Mouse (Mus musculus) thymus, adult 2 months (tissue): ENCODE data around the gene Arpp21.
A peak's percentile ranks its signal among the peaks of the same experiment; 100 is the strongest.

Experiments used
- CTCF ChIP-seq: fragments of 200-500 bp; IDR thresholded peaks from 2 replicates; pipeline ENCODE4 v1.5.1; 2012; ENCODE audit warnings: mild to moderate bottlenecking, control low read depth, low read length, moderate library complexity, borderline replicate concordance; ENCODE audit not compliant: control insufficient read depth, poor library complexity, insufficient read depth; ENCODE audit errors: extremely low read depth
- POLR2A ChIP-seq: fragments of 200-500 bp; IDR thresholded peaks from 2 replicates; pipeline ENCODE4 v1.6.1; 2012; ENCODE audit warnings: mild to moderate bottlenecking, low read length, control low read depth, moderate library complexity; ENCODE audit not compliant: control insufficient read depth, poor library complexity, insufficient read depth; ENCODE audit errors: extremely low read depth

DNA sequence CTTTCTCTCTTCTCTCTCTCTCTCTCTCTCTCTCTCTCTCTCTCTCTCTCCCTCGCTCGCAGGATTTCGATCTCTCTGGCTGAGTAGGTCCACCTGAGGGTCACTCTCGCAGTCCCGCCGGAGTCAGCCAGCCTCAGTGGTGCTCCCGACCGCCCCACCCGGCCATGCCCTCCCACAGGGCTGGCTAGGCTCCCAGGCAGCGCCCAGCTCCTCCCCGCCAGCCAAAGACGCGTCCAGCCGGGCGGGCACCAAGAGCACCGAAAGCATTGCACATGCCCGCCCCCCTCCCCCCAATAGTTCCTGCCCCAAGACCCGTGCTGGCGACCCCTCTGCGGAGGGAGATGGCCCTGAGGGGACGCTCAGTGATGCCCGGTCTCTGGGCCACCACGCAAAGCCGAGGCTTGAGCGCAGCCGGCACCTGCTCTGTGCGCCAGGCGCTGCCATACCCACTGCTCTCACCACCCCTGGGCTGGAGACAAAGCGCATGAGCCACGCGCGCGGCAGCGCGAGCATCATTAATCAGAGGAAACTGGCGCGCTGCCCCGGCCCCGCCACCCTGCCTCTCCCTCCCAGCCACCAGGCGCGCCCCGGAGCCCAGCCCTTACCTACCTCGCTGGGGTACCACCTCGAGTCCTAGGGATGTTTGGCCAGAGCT, 570 bp downstream of the Arpp21 start:
- 0 out of 2 replicates have a peak, but pooled peaks have one; percentile 40 for TF ChIP-seq POLR2A
- TF ChIP-seq CTCF, result no peak
